Mouse (Mus musculus): ENCODE measurements around the gene Tvp23b.

The Tvp23b gene

DNA sequence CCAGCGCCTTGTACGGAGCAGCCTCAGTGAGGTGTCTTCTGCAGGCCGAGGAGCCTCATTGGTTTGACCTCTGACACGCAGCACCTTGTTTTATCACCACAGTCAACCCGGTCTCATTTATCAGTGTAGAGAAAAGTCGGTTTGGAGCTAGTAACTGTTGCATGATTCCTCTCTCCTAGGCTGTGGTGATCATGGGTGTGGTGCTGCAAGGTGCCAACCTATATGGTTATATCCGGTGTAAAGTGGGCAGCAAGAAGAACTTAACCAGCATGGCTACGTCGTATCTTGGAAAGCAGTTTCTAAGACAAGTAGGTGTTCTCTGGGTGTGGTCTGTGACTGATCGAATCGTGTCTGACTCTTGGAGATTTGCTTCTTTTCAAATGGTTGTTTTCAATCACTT is 12.5 kb downstream of the Tvp23b start:
- no peak for DNase-seq (ENCODE audit: low read depth, low spot score)

- DNase-seq (ENCODE audit: low read depth, low spot score): no peak
Measured at GRCm38 (mm10) chr11:62901699-62902323, 22.6 kb downstream of the Tvp23b start.

DNA sequence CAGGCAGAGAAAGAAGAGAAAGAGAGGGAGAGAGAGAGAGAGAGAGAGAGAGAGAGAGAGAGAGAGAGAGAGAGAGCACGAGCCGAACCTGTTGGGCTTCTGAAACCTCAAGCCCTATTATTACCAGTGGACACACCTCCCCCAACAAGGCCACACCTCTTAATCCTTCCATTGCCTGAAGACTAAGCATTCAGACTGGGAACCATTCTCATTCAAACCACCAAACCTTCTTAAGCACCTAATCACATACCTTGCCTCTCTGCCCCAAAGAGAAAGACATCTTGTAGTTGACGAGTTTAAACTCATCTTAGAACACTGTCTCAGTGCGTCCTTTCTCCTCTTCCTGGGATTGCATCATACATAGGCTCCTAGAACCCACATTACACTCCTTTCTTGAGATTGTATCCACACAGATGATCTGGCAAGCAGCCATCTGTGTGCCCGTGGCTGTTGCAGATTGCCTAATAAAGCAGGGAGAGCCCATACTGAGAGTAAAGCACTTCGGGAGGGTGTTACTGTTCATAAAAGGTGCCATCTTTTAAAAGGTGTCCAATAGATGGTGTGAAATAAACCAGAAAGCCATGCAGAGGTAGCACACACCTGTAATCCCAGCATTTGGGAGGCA is 24.7 kb downstream of the Tvp23b start:
- no peak for DNase-seq (ENCODE audit: low read depth, low spot score)

GRCm38 (mm10) chr11:62909720-62910306 is 30.6 kb downstream of the Tvp23b start:
- DNase-seq (ENCODE audit: low read depth, low spot score): no peak

DNA sequence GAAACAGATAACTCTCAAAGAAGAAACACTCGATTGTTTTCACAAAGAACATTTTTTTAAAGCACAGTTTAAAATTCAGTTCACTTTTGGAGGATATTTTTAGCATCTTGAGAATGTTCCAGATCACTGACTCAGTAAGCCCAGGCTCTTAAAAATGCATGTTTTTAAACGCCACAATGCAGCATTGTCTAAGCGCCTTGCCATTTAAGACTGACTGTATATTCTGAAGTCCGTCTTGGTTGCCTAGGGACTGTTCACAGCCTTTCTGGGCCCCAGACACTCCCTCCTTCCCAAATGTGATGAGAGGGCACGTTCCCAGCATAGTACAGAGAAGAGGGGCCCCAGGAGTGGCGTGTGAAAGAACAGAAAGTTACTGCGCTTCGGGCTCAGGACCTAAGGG is 32.1 kb downstream of the Tvp23b start:
- DNase-seq (ENCODE audit: low read depth, low spot score): no peak

- no peak for DNase-seq (ENCODE audit: low read depth, low spot score)
Measured at GRCm38 (mm10) chr11:62913141-62913540, 33.9 kb downstream of the Tvp23b start.

DNA sequence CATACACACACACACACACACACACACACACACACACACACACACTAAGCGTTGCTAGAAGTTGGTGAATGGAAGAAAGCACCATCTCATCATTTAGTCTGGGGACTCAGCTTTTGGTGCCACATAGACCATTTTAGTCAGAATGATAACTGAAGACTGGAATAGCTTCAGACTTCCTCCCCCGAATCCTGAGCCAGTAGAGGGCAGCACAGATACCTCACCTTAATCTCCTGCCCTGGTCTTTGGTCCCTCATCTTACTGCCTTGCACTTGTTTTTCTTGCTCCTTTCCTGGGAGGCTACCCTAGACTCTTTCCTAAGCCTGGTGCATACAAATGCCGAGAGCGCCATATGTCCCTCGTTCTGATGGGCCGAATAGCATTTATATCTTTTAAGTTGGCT is 35.3 kb downstream of the Tvp23b start:
- no peak for DNase-seq (ENCODE audit: low read depth, low spot score)

- DNase-seq (ENCODE audit: low read depth, low spot score): no peak
Measured at GRCm38 (mm10) chr11:62915486-62915885, 36.2 kb downstream of the Tvp23b start.

- no peak for DNase-seq (ENCODE audit: low read depth, low spot score)
Measured at GRCm38 (mm10) chr11:62916765-62917164, 37.5 kb downstream of the Tvp23b start.

GRCm38 (mm10) chr11:62919946-62920742 is 40.9 kb downstream of the Tvp23b start:
- DNase-seq (ENCODE audit: low read depth, low spot score): no peak

DNA sequence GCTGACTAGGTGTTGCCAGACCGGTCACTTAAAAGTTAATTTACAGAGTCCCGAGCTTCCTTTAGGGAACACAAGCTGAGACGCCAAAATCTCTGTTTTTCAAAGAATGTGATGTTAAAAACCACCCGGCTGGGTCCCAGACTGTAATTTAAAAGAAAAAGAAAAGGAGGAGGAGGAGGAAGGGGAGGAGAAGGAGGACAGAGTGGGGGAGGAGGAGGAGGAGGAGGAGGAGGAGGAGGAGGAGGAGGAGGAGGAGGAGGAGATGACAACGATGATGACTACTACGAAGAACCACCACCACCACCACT is 41.4 kb downstream of the Tvp23b start:
- DNase-seq (ENCODE audit: low read depth, low spot score): no peak

GRCm38 (mm10) chr11:62921052-62921977 is 42.1 kb downstream of the Tvp23b start:
- peak; percentile 85 for DNase-seq (ENCODE audit: low read depth, low spot score)

- DNase-seq (ENCODE audit: low read depth, low spot score): no peak
Measured at GRCm38 (mm10) chr11:62924091-62924761, 45.0 kb downstream of the Tvp23b start.

DNA sequence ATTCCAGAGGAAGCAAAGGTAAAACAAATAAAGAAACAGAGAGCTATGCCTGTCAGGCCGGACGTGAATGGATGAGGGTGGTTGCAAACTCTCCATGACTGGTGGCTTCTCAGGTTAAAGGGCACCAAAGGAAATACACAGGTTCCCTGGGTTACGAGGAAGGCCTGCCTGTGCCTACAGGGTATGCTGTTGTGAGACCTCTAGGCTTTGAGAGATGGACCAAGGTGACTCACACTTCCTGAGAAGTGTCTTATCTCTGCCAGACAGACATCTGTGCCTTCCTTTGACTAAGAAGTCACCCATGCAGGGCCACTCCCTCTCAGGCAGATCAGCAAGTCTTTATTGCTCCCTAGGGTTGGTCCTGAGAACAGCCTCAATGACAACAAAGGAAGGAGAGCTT is 50.5 kb downstream of the Tvp23b start:
- DNase-seq (ENCODE audit: low read depth, low spot score): no peak

DNA sequence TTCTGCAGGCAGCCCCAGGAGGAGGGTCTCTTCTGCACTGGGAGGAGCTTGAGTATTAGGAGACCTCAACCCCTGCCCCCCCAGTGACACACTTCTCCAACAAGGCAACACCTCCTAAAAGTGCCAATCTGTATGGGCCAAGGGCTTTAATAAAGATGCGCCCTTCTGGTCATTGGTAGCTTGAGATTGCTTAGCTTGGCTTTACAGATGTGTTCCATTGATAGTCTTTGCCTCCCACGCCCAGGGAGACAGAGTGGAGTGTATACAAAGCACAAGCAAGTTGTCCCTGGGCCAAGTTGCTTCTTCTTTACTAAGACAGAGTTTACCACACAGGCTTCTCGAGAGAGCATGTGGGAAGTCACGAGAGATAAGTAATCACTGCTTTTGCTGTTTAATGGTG is 51.3 kb downstream of the Tvp23b start:
- no peak for DNase-seq (ENCODE audit: low read depth, low spot score)

DNA sequence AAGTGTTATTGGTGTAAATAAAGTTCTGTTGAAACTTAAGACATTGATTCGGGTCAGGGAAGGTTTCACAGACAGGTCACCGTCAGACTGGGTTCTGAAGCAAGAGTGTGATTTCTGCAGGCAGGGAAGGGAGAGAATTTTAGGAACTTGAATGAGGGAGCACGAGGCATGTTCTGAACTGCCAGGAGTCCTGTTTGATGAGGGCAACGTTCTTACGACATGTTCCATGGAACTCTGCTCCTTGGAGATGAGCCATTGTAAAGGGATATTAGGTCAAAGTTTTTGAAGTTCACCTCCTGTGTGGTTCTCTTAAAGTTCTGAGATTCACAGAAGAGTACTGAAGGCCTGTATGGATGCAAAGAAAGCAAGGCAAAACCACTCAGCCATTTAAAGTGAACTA is 51.9 kb downstream of the Tvp23b start:
- no peak for DNase-seq (ENCODE audit: low read depth, low spot score)

DNA sequence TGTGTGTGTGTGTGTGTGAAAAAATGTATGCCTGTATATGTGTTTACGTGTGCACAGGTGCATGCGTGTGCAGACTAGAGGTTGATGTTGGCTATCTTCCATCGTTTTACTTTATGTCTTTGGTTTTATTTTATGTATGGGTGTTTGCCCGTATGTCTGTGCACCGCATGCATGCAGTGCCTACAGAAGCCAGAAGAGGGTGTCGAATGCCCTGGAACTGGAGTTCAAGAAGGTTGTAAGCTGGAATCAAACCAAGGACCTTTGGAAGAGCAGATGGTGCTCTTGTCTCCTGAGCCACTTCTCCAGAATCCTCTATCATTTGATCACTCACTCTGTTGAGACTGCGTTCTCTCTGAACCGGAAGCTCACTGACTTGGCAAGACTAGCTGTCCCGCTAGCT is 53.8 kb downstream of the Tvp23b start:
- DNase-seq (ENCODE audit: low read depth, low spot score): no peak

DNA sequence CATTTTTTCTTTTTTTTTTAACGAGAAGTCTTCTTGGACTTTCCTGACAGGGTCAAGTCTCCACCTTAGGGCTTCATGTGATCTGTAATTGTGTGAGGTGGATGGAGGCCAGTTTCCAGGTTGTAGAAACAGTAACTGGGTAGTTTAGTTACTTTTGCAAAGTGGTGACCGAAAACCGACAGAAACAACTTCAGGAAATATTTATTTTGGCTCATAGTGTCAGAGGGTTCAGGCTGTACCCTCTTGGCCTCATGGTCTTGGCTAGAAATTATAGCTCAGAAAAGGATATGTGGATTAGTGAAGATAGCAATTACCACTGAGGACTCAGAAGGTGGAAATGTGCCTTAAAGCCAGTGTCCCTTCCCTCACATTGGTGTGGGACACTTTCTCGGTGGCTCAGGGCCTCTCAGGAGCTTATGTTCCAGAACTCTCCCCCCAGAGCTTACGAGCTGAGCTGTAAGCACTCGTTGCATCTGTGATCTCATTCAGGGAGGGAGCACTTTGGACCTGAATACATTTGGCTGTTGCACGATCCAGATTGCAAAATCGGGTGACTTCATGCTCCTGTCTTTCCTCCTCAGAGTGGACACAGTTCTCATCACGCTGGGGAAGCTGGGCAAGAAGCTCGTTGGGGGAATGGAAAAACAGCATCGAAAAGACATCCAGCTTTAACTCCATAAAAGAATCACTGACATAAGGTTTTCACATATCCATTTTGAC is 55.7 kb downstream of the Tvp23b start:
- DNase-seq (ENCODE audit: low read depth, low spot score): no peak

GRCm38 (mm10) chr11:62937986-62938385 is 58.7 kb downstream of the Tvp23b start:
- DNase-seq (ENCODE audit: low read depth, low spot score): no peak

- DNase-seq (ENCODE audit: low read depth, low spot score): no peak
Measured at GRCm38 (mm10) chr11:62938921-62939320, 59.7 kb downstream of the Tvp23b start.

Measured in brain, embryonic 18.5 days (tissue).